In the genomic region with DNA sequence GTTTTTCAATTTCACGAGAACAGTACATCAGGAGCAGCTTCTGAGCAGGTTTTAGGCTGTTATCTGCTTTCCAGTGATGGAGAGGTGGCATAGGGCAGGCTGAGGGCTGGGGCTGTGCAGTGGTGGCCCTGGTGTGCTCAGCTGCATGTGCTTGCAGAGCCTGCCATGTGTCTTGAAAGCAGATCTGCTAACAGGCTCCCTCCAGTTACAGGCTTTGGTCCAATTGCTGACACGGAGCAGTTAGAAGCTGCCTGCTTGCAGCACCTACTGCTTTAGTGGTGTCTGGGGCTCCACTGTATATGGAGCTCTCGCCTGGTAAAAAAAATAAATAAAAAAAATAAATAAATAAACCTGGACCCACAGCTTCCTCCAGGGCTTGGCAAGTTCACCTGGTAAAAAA, we compare ENCODE assay signal across 13 mouse cellular contexts. TPM values are rescaled to one million over a fixed set of nuclear protein-coding genes. Genes with fewer than 3 reads are reported as not detected.
A peak's percentile ranks its signal among the peaks of the same experiment; 100 is the strongest.
DNase-seq lines count a peak whose midpoint lies in the region; ATAC-seq and TF ChIP-seq lines count a peak whose summit lies in the region.
"Had no signal": no experiment of that assay in that cellular context is flagged by ENCODE, and none has a peak within 500 bp of the region (broad histone marks: within the 10 kb centered on the region; RNA-seq: fewer than 3 reads in every experiment).

No protein-coding gene starts in this region.

- H3K36me3 ChIP-seq in forebrain, embryonic 12.5 days (replicated peaks), result peaks cover 19% of the 10 kb centered on the region
- H3K36me3 ChIP-seq in forebrain, embryonic 10.5 days (replicated peaks), result no peaks in the 10 kb centered on the region
- peaks cover 19% of the 10 kb centered on the region for H3K36me3 ChIP-seq in forebrain, embryonic 16.5 days (ENCODE audit: control insufficient read depth, insufficient read depth)
- H3K36me3 ChIP-seq in midbrain, postnatal 0 days (ENCODE audit: insufficient read depth, low read length), result peaks cover 40% of the 10 kb centered on the region
- H3K36me3 ChIP-seq: embryonic facial prominence, embryonic 15.5 days; intestine, embryonic 15.5 days had no signal

- peaks cover 37% of the 10 kb centered on the region for H3K27me3 ChIP-seq in forebrain, embryonic 12.5 days
- peaks cover 51% of the 10 kb centered on the region for H3K27me3 ChIP-seq in forebrain, embryonic 10.5 days (ENCODE audit: poor library complexity, severe bottlenecking)
- no peaks in the 10 kb centered on the region for H3K27me3 ChIP-seq in forebrain, embryonic 16.5 days (replicated peaks; ENCODE audit: control insufficient read depth, insufficient read depth, low read length)
- no peaks in the 10 kb centered on the region for H3K27me3 ChIP-seq in midbrain, postnatal 0 days (ENCODE audit: insufficient read depth, low read length)

- no peak overlapping the region for H3K4me3 ChIP-seq in forebrain, embryonic 12.5 days (replicated peaks)
- H3K4me3 ChIP-seq in forebrain, embryonic 10.5 days, result no peak overlapping the region
- H3K4me3 ChIP-seq in forebrain, embryonic 16.5 days (replicated peaks; ENCODE audit: low read length), result no peak overlapping the region
- H3K4me3 ChIP-seq in midbrain, postnatal 0 days (ENCODE audit: low read depth, low read length), result no peak overlapping the region
- H3K4me3 ChIP-seq: embryonic facial prominence, embryonic 15.5 days; intestine, embryonic 15.5 days had no signal

- no peak overlapping the region for H3K9ac ChIP-seq in forebrain, embryonic 12.5 days
- no peak overlapping the region for H3K9ac ChIP-seq in forebrain, embryonic 16.5 days (replicated peaks; ENCODE audit: low read depth, low read length)
- H3K9ac ChIP-seq in midbrain, postnatal 0 days (replicated peaks; ENCODE audit: low read length, poor library complexity, severe bottlenecking), result no peak overlapping the region
- H3K9ac ChIP-seq: embryonic facial prominence, embryonic 15.5 days; intestine, embryonic 15.5 days had no signal

- H3K27ac ChIP-seq in forebrain, embryonic 12.5 days, result no peak overlapping the region
- no peak overlapping the region for H3K27ac ChIP-seq in forebrain, embryonic 10.5 days
- no peak overlapping the region for H3K27ac ChIP-seq in forebrain, embryonic 16.5 days (ENCODE audit: low read length)
- H3K27ac ChIP-seq in midbrain, postnatal 0 days (ENCODE audit: low read depth, low read length), result no peak overlapping the region
- H3K27ac ChIP-seq: embryonic facial prominence, embryonic 15.5 days; intestine, embryonic 15.5 days had no signal

- ATAC-seq in forebrain, embryonic 12.5 days (ENCODE audit: low FRiP score), result no peak
- ATAC-seq in forebrain, embryonic 16.5 days, result no peak
- ATAC-seq in midbrain, postnatal 0 days (ENCODE audit: low FRiP score), result no peak
- ATAC-seq: intestine, embryonic 15.5 days had no signal

- no peak for DNase-seq in forebrain, embryonic 10.5 days (ENCODE audit: extremely low spot score, low spot score)
- DNase-seq in kidney, postnatal 14 days, result peak; percentile 11
- no peak for DNase-seq in kidney, postnatal 10 days
- no peak for DNase-seq in midbrain, postnatal 0 days (ENCODE audit: low spot score)
- no peak for DNase-seq in cerebellum, postnatal 14 days
- DNase-seq in right cerebral cortex, postnatal 36 days (ENCODE audit: low spot score in 2 of 2), result no peak
- DNase-seq: cerebellum, adult 18-20 months; heart, postnatal 10 days; thymus, postnatal 14 days had no signal

- H3K4me2 ChIP-seq in forebrain, embryonic 12.5 days, result 0 out of 2 replicates have a peak overlapping the region, but pooled peaks have one; percentile 95
- peak overlapping the region; percentile 60; the same call in 1 of the 2 replicates for H3K4me2 ChIP-seq in forebrain, embryonic 16.5 days (ENCODE audit: low read length)
- peak overlapping the region; percentile 24 for H3K4me2 ChIP-seq in midbrain, postnatal 0 days (ENCODE audit: low read depth, low read length, poor library complexity, severe bottlenecking)
- H3K4me2 ChIP-seq: embryonic facial prominence, embryonic 15.5 days; intestine, embryonic 15.5 days had no signal

- WGBS in forebrain, embryonic 12.5 days, result 66% methylated on average over 3 of the region's 3 CpGs
- WGBS in forebrain, embryonic 10.5 days, result 75% methylated on average over 3 of the region's 3 CpGs
- 72% methylated on average over 3 of the region's 3 CpGs for WGBS in forebrain, embryonic 16.5 days
- 73% methylated on average over 3 of the region's 3 CpGs for WGBS in midbrain, postnatal 0 days

- no peaks in the 10 kb centered on the region for H3K9me3 ChIP-seq in forebrain, embryonic 12.5 days
- no peaks in the 10 kb centered on the region for H3K9me3 ChIP-seq in forebrain, embryonic 10.5 days
- no peaks in the 10 kb centered on the region for H3K9me3 ChIP-seq in forebrain, embryonic 16.5 days (ENCODE audit: control insufficient read depth, low read length)
- no peaks in the 10 kb centered on the region for H3K9me3 ChIP-seq in midbrain, postnatal 0 days (ENCODE audit: low read length)
- H3K9me3 ChIP-seq: embryonic facial prominence, embryonic 15.5 days; intestine, embryonic 15.5 days had no signal

- H3K4me1 ChIP-seq in forebrain, embryonic 12.5 days, result peaks cover 56% of the 10 kb centered on the region
- H3K4me1 ChIP-seq in forebrain, embryonic 10.5 days, result peaks cover 59% of the 10 kb centered on the region
- H3K4me1 ChIP-seq in forebrain, embryonic 16.5 days (replicated peaks; ENCODE audit: control insufficient read depth, insufficient read depth, low read length), result peaks cover 61% of the 10 kb centered on the region
- H3K4me1 ChIP-seq in midbrain, postnatal 0 days (ENCODE audit: insufficient read depth, low read length), result peaks cover 32% of the 10 kb centered on the region; the same call in 1 of the 2 replicates

- TF ChIP-seq CTCF in midbrain, postnatal 0 days (IDR thresholded peaks at IDR 0.05), result no peak

RNA-seq across cellular contexts. Expression of a gene that starts 4.2 kb away (rescaled TPM):
- 21.6 and 23.3 TPM in 2 replicates for polyA plus RNA-seq in forebrain, embryonic 12.5 days (2016; fragmentation: Nextera tagmentation; extraction: Ambion mirVana)
- 2.9 and 4.5 TPM in 2 replicates for polyA plus RNA-seq in forebrain, embryonic 10.5 days (2016; fragmentation: Nextera tagmentation; extraction: Ambion mirVana)
- polyA plus RNA-seq in forebrain, embryonic 16.5 days (2015; fragmentation: Nextera tagmentation; extraction: Ambion mirVana), result 34.8 and 39.2 TPM in 2 replicates
- 85.7 and 106 TPM in 2 replicates for total RNA-seq in midbrain, postnatal 0 days (2014; rRNA removed)
- 51.6 and 52.7 TPM in 2 replicates for polyA plus RNA-seq in midbrain, postnatal 0 days (2015; fragmentation: Nextera tagmentation; extraction: Ambion mirVana)

Comparison
In these comparisons a context has a peak if more than half of its experiments do, and no peak if none do; other contexts are left out.
1. H3K4me2 ChIP-seq: peak in every context shown above with its lines; median percentile 95 in forebrain, embryonic 12.5 days; 60 in forebrain, embryonic 16.5 days; 24 in midbrain, postnatal 0 days.